Mouse (Mus musculus): ENCODE measurements around the gene Atg10. TPM values are rescaled to one million over a fixed set of nuclear protein-coding genes. Genes with fewer than 3 reads are reported as not detected.
"Not testable (repeated sequence)": the region's sequence is repeated elsewhere in the genome, so short reads cannot be mapped to it uniquely, and the experiment has no call there.

Atg10 gene
- polyA plus RNA-seq, 1 experiment from 2014 or later, result 17.2 TPM

DNA sequence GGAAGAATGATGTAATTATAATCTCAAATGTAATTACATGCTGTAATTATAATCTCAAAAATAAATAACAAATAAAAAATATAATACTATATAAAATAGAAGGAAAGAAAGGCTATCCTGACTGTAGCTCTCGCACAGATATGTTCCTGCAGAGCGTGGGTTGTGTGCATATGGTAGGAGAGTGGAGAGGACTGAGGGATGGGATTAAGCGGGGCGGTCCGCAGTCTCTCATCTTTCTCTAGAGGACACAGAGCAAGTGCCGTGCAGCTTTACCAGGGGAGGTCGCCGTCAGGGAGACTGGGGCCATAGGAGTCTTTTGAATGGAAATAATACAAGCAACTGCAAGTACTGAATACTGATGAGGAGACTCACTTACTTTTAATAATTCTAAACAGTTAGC lies 263.2 kb downstream of the Atg10 start:
- H3K4me3 ChIP-seq (replicated peaks; ENCODE audit: low read length), result no peak overlapping the region
- WGBS, result 51% methylated on average over 8 of the region's 8 CpGs
- no peak for DNase-seq (ENCODE audit: low spot score)
- H3K27ac ChIP-seq, result no peak overlapping the region
- H3K27me3 ChIP-seq (ENCODE audit: control insufficient read depth, insufficient read depth, low read length), result no peaks in the 10 kb centered on the region
- no peaks in the 10 kb centered on the region for H3K36me3 ChIP-seq (replicated peaks; ENCODE audit: control insufficient read depth, insufficient read depth)
- H3K9me3 ChIP-seq (ENCODE audit: control insufficient read depth, low read length), result no peaks in the 10 kb centered on the region
- no peak overlapping the region for H3K4me2 ChIP-seq (replicated peaks)
- ATAC-seq (ENCODE audit: low FRiP score), result no peak
- no peaks in the 10 kb centered on the region for H3K4me1 ChIP-seq (replicated peaks; ENCODE audit: control insufficient read depth, insufficient read depth, low read length)
- H3K9ac ChIP-seq, result no peak overlapping the region

DNA sequence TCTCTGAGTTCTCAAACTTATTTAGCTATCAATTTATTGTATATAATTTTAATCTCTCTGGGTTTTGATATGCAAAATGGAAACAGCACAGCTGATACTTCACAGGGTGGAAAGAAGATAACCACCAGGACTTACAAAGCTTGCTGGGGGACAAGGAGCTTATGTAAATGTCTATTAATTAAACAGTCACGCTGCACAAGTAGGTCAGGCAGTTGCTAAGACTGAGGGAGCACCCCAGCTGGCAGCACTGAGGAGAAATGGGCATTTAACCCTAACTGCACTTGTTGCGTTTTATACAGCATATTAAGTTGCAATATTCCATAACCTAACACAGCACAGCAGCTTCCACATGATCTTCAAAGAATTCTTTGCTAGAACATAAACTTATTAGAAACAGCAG lies 264.9 kb downstream of the Atg10 start:
- peak; percentile 67; the same call in 1 of the 2 replicates for ATAC-seq (ENCODE audit: low FRiP score)
- H3K9ac ChIP-seq, result no peak overlapping the region
- no peaks in the 10 kb centered on the region for H3K9me3 ChIP-seq (ENCODE audit: control insufficient read depth, low read length)
- no peaks in the 10 kb centered on the region for H3K36me3 ChIP-seq (replicated peaks; ENCODE audit: control insufficient read depth, insufficient read depth)
- H3K27ac ChIP-seq, result no peak overlapping the region
- no peaks in the 10 kb centered on the region for H3K4me1 ChIP-seq (replicated peaks; ENCODE audit: control insufficient read depth, insufficient read depth, low read length)
- H3K4me3 ChIP-seq (replicated peaks; ENCODE audit: low read length), result no peak overlapping the region
- H3K4me2 ChIP-seq (replicated peaks), result no peak overlapping the region
- 29% methylated on average over 2 of the region's 2 CpGs for WGBS
- no peak for DNase-seq (ENCODE audit: low spot score)
- no peaks in the 10 kb centered on the region for H3K27me3 ChIP-seq (ENCODE audit: control insufficient read depth, insufficient read depth, low read length)

DNA sequence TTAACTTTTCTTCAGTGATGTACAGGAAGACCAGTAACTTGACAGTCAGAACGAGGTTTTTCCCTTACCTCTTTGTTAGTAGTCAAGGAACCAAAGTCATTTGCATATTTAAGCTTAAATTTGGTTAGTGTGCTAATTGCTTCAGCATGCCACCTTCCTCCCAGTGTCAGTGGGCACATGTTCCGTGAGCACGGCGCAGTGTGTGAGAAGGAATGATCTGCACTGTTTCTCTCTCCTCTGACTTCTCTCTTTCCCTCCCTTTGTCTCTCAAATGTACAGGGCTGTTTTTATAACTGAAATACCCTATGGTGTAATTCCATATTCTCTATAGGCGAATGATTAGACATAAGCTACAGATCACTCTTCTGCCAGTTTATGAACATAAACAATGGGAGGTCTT lies 284.2 kb downstream of the Atg10 start:
- H3K4me3 ChIP-seq (replicated peaks; ENCODE audit: low read length), result no peak overlapping the region
- no peaks in the 10 kb centered on the region for H3K9me3 ChIP-seq (ENCODE audit: control insufficient read depth, low read length)
- no peak overlapping the region for H3K9ac ChIP-seq
- H3K4me2 ChIP-seq (replicated peaks), result no peak overlapping the region
- no peaks in the 10 kb centered on the region for H3K4me1 ChIP-seq (replicated peaks; ENCODE audit: control insufficient read depth, insufficient read depth, low read length)
- H3K27me3 ChIP-seq (ENCODE audit: control insufficient read depth, insufficient read depth, low read length), result no peaks in the 10 kb centered on the region
- ATAC-seq (ENCODE audit: low FRiP score), result no peak
- no peak overlapping the region for H3K27ac ChIP-seq
- WGBS, result 79% methylated on average over 5 of the region's 5 CpGs
- DNase-seq (ENCODE audit: low spot score), result no peak
- no peaks in the 10 kb centered on the region for H3K36me3 ChIP-seq (replicated peaks; ENCODE audit: control insufficient read depth, insufficient read depth)

DNA sequence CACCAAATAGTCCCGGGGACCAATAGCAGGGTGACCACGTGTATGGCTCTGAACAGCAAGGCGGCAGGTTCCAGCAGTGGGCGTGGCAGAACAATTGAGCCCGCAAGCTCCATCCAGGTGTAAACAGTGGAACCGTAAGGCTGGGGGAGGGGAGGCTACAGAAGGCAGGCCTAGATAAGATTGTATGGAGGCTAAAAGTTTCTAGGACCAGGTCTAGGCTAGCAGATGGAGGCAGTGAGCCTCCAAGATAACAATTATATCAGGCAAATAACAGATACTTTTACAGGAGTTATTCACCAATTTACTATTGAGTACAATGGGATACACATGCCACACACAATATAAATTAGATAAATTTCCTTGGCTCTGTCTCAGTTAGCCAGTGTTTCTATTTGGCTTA lies 284.6 kb downstream of the Atg10 start:
- 68% methylated on average over 6 of the region's 6 CpGs for WGBS
- no peak for DNase-seq (ENCODE audit: low spot score)
- Histone ChIP-seq H3K4me1 (replicated peaks; ENCODE audit: control insufficient read depth, insufficient read depth, low read length) (no peaks in the 10 kb centered on the region), H3K27me3 (ENCODE audit: control insufficient read depth, insufficient read depth, low read length) (no peaks in the 10 kb centered on the region), H3K4me3 (replicated peaks; ENCODE audit: low read length) (no peak overlapping the region), H3K4me2 (replicated peaks) (no peak overlapping the region), H3K27ac (no peak overlapping the region), H3K36me3 (replicated peaks; ENCODE audit: control insufficient read depth, insufficient read depth) (no peaks in the 10 kb centered on the region), H3K9me3 (ENCODE audit: control insufficient read depth, low read length) (no peaks in the 10 kb centered on the region), H3K9ac (no peak overlapping the region)
- ATAC-seq (ENCODE audit: low FRiP score), result no peak

DNA sequence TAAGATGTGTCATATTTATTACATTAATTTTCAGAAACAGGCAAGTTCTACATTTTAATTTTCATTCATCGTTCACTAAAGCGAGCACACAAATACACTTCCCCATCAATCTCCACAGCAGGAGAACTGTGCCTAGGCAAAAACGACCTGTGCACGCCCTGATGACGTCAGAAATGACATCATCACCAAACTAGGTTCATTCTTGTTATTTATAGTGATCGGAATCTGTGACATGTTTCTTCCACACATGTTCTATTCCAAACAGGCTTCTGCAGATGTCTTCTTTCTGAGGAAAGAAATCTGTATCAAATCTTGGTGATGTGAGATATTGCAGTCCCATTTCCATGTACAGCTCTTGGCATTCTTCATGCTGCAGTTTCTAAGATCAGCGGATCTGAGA lies 287.9 kb downstream of the Atg10 start:
- Histone ChIP-seq H3K9ac (no peak overlapping the region), H3K9me3 (ENCODE audit: control insufficient read depth, low read length) (no peaks in the 10 kb centered on the region), H3K4me3 (replicated peaks; ENCODE audit: low read length) (no peak overlapping the region), H3K4me2 (replicated peaks) (no peak overlapping the region), H3K27ac (no peak overlapping the region), H3K4me1 (replicated peaks; ENCODE audit: control insufficient read depth, insufficient read depth, low read length) (no peaks in the 10 kb centered on the region), H3K36me3 (replicated peaks; ENCODE audit: control insufficient read depth, insufficient read depth) (no peaks in the 10 kb centered on the region), H3K27me3 (ENCODE audit: control insufficient read depth, insufficient read depth, low read length) (no peaks in the 10 kb centered on the region)
- ATAC-seq (ENCODE audit: low FRiP score) (no peak), DNase-seq (ENCODE audit: low spot score) (no peak)
- WGBS, result 89% methylated on average over 7 of the region's 7 CpGs

DNA sequence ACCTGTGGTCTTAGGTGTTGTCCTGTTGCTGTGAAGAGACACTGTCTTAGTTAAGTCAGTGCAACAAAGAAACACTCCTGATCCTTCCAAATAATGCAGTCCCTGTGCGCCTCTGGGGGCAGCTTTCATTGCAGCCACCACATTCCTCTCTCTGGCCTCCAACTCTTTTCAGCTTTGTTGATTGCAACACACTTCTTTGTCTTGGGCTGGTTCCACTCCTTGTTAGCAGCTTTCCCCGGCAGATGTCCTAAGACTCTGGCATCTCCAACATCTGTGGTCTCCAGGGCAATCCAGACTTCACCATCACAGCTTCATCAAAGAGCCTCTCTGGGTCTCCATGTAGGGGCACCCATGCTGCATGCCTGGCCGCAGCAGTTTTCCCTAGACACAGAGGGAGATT lies 290.5 kb downstream of the Atg10 start:
- ATAC-seq (ENCODE audit: low FRiP score), result no peak

DNA sequence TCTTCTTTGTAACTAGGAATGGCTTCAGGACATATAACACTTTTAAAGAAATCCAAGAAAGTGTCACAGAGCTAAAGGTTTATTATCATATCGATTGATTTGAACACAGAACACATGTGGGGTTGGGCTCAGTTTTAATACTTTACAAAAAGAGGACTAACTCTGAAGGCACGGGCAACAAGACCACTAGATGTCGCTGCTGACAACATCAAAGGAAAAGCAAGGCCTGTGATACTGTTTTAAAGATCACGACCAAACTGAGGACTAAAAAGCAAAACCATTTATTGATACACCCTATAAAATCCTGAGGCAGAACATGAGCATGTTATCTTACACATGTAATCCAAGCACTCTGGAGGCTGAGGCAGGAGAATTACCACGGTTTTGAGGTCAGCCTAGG lies 293.9 kb downstream of the Atg10 start:
- Histone ChIP-seq H3K4me1 (replicated peaks; ENCODE audit: control insufficient read depth, insufficient read depth, low read length) (no peaks in the 10 kb centered on the region), H3K4me2 (replicated peaks) (no peak overlapping the region), H3K9me3 (ENCODE audit: control insufficient read depth, low read length) (no peaks in the 10 kb centered on the region), H3K27me3 (ENCODE audit: control insufficient read depth, insufficient read depth, low read length) (no peaks in the 10 kb centered on the region), H3K27ac (no peak overlapping the region), H3K9ac (no peak overlapping the region), H3K36me3 (replicated peaks; ENCODE audit: control insufficient read depth, insufficient read depth) (peaks cover 40% of the 10 kb centered on the region), H3K4me3 (replicated peaks; ENCODE audit: low read length) (no peak overlapping the region)
- 26% methylated on average over 5 of the region's 5 CpGs for WGBS
- DNase-seq (ENCODE audit: low spot score) (peak; percentile 87), ATAC-seq (ENCODE audit: low FRiP score) (peak; percentile 43)

More for the DNA sequence above, 290.5 kb downstream of the Atg10 start:
- 65% methylated on average over 3 of the region's 3 CpGs for WGBS
- Histone ChIP-seq H3K4me2 (replicated peaks) (no peak overlapping the region), H3K27me3 (ENCODE audit: control insufficient read depth, insufficient read depth, low read length) (no peaks in the 10 kb centered on the region), H3K9me3 (ENCODE audit: control insufficient read depth, low read length) (no peaks in the 10 kb centered on the region), H3K36me3 (replicated peaks; ENCODE audit: control insufficient read depth, insufficient read depth) (peaks cover 8% of the 10 kb centered on the region), H3K9ac (no peak overlapping the region), H3K27ac (no peak overlapping the region), H3K4me3 (replicated peaks; ENCODE audit: low read length) (no peak overlapping the region), H3K4me1 (replicated peaks; ENCODE audit: control insufficient read depth, insufficient read depth, low read length) (no peaks in the 10 kb centered on the region)
- DNase-seq (ENCODE audit: low spot score), result no peak

DNA sequence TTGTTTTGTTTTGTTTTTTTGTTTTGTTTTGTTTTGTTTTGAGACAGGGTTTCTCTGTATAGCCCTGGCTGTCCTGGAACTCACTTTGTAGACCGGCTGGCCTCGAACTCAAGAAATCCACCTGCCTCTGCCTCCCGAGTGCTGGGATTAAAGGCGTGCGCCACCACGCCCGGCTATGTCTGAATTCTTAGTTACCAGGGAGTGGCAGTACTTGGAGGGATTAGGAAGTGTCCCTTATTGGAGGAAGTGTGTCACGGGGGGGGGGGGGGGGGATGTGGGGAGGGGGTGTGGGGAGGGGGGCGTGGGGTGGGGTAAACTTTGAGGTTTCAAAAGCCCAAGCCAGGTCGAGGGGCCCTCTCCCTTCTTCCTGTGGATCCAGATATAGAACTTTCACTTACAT lies 295.5 kb downstream of the Atg10 start:
- ATAC-seq (ENCODE audit: low FRiP score); H3K4me3 ChIP-seq (replicated peaks; ENCODE audit: low read length): not testable (repeated sequence)
- peaks cover 45% of the 10 kb centered on the region for H3K36me3 ChIP-seq (replicated peaks; ENCODE audit: control insufficient read depth, insufficient read depth)

DNA sequence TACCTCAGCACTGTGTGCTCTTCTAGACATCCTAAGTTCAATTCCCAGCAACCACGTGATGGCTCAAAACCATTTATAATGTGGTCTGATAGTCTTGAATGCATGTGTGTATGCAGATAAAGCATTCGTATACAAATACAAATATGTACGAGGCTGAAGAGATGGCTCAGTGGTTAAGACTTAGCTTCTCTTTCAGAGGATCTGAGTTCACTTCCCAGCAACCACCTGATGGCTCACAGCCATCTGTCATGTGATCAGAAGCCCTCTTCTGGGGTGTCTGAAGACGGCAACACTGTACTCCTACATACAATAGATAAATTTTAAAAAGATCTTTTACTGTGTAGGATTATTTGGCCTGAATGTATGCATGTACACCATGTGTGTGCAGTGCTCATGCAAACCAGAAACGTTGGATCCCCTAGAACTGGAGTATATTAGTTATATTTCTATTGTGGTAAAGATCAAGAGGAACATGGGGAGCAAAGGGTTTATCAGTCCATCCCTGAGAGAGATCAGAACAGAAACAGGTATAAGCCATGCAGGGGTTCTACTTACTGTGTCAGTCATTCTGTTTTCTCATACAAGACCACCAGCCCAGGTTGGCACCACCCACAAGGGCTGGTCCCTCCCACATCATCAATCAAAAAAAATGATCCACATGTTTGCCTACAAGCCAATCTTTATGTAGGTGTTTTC lies 296.7 kb downstream of the Atg10 start:
- H3K27ac ChIP-seq, result no peak overlapping the region
- no peaks in the 10 kb centered on the region for H3K27me3 ChIP-seq (ENCODE audit: control insufficient read depth, insufficient read depth, low read length)
- WGBS, result 78% methylated on average over 5 of the region's 5 CpGs
- no peak overlapping the region for H3K4me3 ChIP-seq (replicated peaks; ENCODE audit: low read length)
- H3K4me2 ChIP-seq (replicated peaks), result no peak overlapping the region
- no peak overlapping the region for H3K9ac ChIP-seq
- peaks cover 6% of the 10 kb centered on the region; the same call in 1 of the 2 replicates for H3K4me1 ChIP-seq (replicated peaks; ENCODE audit: control insufficient read depth, insufficient read depth, low read length)
- ATAC-seq (ENCODE audit: low FRiP score) (no peak), DNase-seq (ENCODE audit: low spot score) (no peak)
- no peaks in the 10 kb centered on the region for H3K9me3 ChIP-seq (ENCODE audit: control insufficient read depth, low read length)
- H3K36me3 ChIP-seq (replicated peaks; ENCODE audit: control insufficient read depth, insufficient read depth), result peaks cover 45% of the 10 kb centered on the region

More for the DNA sequence above, 295.5 kb downstream of the Atg10 start:
- 88% methylated on average over 10 of the region's 10 CpGs for WGBS
- not testable (repeated sequence) for H3K4me2 ChIP-seq (replicated peaks); H3K4me1 ChIP-seq (replicated peaks; ENCODE audit: control insufficient read depth, insufficient read depth, low read length); H3K9me3 ChIP-seq (ENCODE audit: control insufficient read depth, low read length); H3K27ac ChIP-seq; H3K27me3 ChIP-seq (ENCODE audit: control insufficient read depth, insufficient read depth, low read length); H3K9ac ChIP-seq; DNase-seq (ENCODE audit: low spot score)

All from hindbrain, embryonic 14.5 days (tissue).